Mouse (Mus musculus): Measurements from ENCODE around the gene B3galt1.

DNA sequence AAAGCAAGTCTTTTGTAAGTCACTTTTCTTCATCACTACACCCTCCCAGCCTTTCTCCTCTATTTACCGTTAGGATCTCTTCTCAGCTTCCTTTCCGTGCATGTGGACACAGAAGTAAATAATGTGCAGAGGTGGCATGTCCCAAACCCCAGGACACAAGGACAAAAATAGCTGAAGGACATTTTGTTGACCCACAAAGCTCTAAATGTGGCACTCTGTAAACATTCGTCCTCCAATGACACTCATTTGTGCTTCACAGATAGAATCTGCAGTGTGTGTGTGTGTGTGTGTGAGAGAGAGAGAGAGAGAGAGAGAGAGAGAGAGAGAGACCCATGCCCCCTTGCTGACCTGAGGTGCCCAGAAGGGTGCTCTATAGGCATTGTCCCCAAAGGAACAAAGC, 419.5 kb downstream of the B3galt1 start:
- TF ChIP-seq POLR2A (IDR thresholded peaks at IDR 0.05; ENCODE audit: low read depth, low read length) (no peak), CTCF (IDR thresholded peaks at IDR 0.05; ENCODE audit: extremely low read depth, insufficient read length, insufficient replicate concordance, low read depth, low read length) (no peak)
